Mouse (Mus musculus) spleen, postnatal 4 days (tissue): Measurements from ENCODE around the gene Adad2.
A peak's percentile ranks its signal among the peaks of the same experiment; 100 is the strongest.

Experiments
- DNase-seq, 2 experiments: peaks; one replicate each; pipeline ENCODE4 v3.0.0; 2022; ENCODE audit warnings: low spot score in 2 of 2

Adad2 gene

DNA sequence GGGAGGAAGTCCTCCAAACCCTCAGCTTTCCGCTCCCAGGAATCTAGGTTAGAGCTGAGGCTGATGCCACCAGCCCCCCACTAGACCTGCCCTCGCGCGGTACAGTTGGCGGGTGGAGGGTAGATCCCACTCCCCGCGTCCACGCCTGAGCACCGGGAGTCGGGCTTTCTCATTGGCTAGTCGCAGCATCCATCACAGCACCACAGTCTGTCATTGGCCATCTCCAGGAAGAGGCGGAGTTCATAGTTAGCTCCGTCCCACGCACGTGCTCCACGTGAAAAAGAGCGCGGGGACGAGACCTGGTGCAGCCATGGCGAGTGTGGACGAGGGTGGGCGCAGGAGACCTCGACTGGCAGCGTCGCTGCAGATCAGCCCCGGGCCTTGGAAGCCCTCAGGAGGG, at the start of gene Adad2:
Gene Adad2 (plus strand): TSS at position 277 of the 400 bp plus-strand sequence.
- no peak for DNase-seq

DNA sequence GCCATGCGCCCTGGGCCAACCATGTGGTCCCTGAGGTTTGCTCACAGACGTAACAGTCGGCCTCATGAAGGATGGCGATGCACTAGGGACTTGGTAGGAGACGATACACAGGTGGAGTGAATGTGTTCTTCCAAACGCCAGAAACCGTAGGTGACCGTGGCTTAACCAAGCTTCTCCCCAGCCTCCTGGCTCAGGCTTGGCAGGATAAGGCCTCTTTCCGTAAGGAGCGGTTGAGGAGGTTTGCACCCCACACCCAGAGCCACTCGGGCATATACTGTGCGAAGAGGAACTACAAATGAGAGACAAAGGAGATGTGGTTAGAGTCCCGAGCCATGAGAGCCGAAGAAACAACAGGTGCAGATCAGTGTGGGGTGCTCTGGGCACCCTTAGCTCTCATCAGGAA, 48.7 kb upstream of the Adad2 start:
- peak in 1 of 2 experiments; percentile 65 for DNase-seq

DNA sequence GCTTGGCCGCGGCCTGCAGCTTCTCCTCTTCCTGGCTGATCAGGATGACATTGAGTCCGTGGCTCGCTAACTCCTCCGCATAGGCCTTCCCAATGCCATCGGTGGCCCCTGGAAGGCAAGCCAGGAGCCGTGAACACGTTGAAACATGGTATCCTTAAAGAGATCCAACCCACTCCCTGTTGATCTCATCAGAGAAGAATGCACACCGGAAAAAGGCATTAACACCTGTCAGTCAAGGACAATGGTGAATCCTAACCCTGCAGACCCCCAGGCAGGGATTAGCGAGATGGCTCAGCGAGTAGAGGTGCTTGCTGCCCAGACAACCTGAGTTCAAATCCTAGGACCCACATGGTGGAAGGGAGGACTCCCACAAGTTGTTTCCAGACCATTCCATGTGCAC, 46.2 kb upstream of the Adad2 start:
- DNase-seq = no peak

DNA sequence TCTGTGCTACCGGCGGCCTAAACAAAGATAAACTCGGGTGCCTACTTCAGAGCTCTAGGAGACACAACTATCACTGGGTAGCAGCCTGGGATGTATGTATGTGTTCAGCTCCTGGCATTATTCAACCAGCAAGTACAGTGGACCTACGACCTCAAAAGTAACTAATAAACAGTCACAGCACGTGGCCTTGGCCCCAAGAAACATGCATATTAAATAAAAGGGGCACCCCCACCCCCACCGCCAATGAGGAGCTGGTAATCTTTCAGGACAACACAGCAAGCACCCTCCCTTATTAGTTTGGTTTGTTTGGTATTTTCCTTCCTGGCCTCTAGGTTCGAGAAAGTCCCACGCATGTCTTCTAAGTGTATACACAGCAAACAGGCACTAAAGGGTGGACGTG, 44.3 kb upstream of the Adad2 start:
- DNase-seq = no peak

DNA sequence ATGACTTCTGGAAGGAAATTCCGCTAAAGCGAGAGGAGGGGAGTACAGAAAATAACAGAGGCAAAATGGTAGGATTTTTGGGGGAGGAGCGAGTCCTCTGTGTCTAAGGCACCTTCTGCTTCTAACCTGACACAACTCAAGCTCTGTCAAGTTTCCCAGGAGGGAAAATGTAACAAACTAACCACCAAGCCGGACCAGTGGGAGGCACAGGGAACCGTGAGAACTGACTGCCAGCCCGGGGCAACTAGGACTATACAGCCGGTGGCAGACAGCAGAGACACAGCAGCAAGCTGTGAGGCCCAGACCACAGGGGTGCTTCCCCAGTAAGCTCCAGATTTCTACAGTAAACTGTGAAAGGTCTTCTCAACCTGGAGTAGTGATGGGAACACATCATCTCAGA, 43.6 kb upstream of the Adad2 start:
- no peak for DNase-seq

DNA sequence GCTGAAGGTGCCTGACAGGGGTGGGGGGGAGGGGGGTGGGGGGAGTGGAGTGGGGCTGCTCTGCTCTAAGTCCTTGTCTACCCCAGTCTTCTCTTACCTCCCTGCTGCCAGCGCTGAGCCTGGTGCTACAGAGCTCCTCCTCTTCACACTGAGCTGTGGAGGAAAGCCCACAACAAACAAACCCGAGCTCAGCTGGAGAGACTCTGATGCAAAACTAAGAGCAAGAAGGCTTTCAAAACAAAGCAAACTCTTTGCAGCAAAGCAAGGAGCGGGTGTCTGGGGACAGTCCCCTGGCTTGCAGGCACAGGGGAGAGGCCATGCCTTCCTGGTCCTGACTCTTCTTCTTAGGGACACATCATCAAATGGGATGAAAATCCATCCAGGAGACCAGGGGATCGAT, 42.7 kb upstream of the Adad2 start:
- DNase-seq = no peak

DNA sequence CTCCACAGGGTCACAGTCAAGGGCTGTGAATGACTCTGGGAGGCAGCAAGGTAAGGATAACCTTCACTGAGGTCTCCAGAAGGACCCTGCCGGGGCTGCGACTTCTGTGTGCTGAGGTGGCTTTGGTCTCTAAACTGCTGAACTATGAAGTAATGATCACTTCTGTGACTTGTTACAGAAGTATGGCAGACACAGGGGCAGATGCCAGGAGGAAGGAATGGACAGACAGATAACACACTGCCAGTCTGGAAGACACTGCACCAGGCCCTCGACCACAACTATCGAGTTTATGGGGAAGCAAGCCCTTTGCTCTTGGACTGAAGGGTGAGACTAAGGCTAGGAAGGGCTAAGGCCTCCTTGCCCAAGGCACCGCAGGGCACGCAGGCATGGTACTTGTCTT, 41.4 kb upstream of the Adad2 start:
- DNase-seq = no peak

DNA sequence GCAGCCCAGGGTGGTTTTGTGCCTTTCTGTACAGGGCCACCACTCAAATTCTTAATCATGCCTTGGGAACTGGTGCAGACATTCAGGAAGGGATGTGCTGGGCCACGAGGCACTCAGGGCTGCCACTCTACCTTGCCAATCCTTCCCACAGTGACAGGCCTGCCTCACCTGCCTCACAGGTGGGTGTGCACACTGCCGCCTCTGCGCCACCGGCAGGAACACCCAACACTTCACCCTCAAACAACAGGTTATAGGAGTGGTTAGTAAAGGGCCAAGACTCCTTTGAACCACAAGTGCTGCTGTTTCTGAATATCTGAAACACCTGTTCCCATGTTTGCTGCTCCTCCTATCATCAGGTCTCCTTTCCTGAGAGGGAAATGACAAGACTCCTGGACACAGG, 40.1 kb upstream of the Adad2 start:
- DNase-seq = no peak

DNA sequence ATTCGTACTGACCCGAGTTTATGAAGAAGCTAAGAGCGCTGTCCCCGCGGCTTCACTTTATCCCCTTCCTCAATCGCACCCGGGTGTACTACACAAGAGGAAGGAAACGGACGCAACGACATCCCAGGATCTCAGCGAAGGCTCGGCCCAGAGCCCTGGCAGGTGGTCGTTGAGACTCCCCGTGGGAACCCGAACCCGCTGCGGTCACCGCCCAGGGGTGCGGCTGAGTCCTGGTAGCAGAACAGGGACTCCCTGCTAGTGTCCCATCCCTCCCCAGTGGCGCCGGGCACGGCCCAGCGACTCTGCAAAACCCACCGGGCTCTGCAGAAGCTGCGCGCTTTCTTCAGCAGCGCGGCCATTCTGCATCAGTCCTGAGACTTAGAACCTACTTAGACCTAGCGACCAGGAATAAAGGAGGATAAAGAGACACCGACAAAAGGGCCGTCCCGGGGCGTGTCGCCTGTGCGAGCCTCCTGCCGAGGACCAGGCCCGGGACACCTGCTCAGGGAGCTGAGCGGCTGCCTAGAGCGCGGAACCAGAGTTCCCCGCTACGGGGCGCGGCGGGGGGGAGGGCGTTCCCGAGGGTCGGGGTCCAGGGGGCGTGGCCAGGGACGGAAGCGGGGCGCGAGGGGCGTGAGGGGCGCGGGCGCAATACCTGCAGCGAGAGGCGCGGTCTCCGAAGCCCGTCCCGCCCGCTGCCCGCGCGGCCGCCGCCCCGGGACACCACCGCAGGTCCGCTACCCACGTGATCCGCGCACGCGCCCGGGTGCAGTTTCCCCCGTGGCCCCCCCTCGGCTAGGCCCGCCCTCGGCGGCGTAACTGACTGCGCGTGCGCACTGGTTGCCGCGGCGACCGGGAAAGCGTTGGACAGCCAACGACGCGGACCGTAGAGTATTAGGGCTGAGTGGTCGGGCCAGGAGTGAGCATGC, 37.8 kb upstream of the Adad2 start, which contains the start of the genes Hsdl1 and Dnaaf1:
Gene Hsdl1 (minus strand): TSS at position 747 of the 929 bp plus-strand sequence.
Gene Dnaaf1 (plus strand): TSS at position 799 of the 929 bp plus-strand sequence.
- peak; percentile 97 to 99 for DNase-seq

DNA sequence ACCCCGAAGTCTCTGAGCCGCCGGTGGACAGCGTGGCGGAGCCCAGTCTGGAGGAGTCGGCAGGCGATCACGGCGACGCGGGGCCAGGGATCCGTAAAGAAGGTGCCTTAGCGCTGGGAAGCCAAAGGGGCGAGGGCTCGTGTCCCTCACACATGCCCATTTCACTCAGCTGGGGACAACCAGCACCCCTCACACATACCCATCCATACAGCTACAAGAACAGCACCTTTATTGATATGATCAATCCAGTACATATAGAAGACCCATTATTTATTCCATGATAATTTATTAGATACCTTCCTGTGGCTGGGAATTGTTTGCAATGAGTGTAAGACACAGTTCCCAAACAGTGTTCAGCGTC, 37.2 kb upstream of the Adad2 start:
- DNase-seq = no peak

DNA sequence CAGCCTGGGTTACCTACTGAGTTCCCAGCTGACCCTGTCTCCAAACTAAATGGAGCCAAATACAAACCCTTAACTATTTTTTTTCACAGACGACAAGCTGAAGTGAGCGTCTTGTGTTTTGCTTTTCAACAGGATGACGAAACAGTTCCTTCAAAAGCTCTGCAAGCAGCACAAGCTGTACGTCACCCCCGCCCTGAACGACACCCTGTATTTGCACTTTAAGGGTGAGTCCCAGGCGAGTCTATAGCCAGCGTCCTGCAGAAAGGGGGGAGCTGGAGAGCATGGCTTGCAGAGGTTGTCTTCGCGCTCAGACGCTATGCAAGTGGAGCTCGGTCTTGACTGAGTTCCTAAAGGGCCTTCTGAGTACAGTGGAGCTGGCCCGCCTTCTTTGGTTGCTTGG, 33.5 kb upstream of the Adad2 start:
- DNase-seq = no peak

DNA sequence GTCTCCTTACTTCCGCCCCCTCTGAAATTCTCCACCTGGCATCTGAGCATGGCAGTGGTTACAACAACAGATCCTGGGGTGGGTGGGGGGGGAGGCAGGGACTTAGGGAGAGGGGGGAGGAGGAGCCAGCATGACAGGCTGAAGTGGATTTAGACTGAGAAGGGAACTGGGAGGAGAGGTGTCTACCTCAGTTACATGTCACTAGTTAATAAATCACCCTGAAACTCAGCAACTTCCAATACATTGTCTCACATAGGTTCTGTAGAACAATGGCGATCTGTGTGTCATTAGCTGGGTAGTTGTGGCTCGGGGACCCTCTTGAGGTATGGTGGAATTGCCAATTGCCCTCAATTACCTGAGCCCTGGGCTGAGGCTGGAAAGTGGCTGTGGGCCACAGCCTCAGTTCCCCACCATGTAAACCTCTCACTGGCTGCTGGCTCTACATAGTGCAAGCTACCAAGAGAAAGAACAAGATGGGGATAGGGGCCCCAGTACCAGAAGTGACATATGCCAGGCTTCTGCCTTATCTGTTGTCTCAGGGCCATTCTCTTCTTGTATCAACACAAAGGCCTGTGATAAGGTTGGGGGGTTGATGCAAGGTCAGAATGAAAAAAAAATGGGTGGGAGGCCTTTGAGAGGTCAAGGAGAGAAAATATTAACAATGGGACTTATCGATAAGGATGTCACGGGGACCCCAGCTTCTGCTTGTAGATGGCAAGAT, 31.9 kb upstream of the Adad2 start:
- DNase-seq = no peak

DNA sequence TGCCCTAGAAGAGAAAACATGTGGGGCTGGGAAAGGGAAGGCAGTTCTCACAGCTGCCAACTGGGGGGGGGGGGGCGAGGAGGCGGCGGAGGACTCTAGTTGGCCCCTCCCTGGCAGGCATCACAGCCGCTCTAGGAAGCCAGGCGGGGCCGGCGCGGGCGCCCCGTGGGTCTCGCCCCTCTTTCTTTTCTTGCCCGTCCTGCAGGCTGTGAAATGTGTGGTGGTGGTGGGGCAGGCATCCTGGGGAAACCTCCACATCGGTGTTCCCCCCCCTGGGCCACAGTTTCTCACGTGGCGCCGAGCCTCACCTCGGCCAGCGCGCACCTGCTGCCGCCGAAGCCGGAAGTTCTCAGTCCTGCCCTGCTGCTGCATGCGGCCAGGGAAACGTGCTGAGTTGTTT, 26.6 kb upstream of the Adad2 start:
- no peak for DNase-seq

DNA sequence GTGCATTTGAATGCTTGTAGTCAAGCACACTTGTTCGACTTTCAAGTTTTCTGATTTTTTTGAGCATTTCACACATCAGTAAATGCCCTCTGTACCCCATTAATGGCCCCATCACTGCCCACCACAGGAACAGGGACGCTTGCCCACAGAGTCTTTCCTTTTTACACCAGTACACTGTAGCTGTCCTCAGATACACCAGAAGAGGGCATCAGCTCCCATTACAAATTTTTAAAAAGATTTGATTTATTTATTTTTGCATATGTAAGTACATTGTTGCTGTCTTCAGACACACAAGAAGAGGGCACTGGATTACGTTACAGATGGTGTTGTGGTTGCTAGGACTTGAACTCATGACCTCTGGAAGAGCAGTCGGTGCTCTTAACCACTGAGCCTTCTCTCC, 24.2 kb upstream of the Adad2 start:
- no peak for DNase-seq

DNA sequence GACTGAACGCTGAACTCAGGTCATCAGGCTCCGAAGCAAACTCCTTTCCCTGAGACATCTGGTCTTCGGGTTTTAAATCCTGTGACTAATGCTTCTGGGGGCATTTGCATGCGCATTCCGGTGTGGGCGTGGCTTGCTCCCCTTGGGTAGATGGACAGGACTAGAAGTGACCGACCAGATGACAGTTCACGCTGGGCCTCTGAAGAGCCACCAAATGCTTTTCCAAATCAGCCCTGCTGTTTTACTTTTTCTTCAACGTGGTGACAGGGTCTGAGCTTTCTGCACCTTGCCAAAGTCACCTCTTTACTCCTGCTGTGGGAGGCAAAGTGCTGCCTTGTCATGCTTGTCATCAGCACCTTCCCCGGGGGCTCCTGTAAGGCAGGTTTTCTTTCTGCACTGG, 23.7 kb upstream of the Adad2 start:
- no peak for DNase-seq

DNA sequence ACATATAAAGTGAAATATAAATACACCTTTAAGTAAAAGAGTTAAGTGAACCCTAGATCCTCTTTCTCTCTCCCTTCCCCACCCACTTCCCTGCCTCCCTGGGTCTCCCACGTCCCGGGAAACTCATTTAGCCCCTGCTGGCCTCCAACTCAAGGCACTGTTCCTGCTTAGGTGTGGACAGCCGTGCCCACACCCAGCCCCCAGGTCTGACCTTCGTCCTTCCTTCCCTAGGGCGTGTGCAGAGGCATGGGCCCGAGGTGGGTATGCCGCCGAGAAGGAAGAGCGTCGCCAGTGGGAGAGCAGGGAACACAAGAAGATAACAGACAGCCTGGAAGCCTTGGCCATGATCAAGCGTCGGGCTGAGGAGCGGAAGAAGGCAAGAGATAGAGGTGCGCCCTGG, 22.2 kb upstream of the Adad2 start:
- no peak for DNase-seq

DNA sequence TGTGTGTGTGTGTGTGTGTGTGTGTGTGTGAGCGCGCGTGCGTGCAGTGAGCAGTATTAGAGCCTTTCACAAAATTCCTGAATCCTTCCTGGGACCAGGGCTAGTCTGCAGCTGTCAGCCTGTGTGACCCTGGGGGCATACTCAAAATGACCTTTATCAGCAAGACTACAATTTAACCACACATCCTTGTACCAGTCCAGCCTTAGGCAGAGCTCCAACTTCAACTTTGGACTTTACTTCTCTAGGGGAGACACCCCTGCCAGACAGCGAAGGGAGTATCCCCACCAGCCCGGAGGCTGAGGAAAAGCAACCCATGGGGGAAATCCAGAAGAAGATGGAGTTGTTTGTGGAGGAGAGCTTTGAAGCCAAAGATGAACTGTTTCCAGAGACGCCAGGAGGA, 21.1 kb upstream of the Adad2 start:
- DNase-seq = no peak

DNA sequence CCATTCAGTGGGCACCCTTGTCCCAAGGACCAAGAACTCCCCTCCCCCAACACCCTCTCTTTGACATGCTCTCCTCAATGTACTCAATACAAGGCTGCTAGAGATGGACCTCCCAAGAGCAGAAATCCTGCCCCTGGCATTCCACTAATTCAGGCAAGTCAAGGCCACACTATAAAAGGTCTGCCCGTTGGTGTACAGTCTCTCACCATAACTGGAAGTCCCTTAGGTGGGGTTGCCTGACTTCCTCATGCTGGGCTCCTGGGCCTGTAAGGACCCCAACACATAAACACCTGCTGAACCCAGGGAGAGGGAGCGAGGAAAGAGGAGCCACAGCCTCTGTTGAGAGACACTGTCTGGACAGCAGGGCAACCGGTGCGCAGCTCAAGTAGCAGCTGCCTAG, 8.8 kb upstream of the Adad2 start:
- no peak for DNase-seq

DNA sequence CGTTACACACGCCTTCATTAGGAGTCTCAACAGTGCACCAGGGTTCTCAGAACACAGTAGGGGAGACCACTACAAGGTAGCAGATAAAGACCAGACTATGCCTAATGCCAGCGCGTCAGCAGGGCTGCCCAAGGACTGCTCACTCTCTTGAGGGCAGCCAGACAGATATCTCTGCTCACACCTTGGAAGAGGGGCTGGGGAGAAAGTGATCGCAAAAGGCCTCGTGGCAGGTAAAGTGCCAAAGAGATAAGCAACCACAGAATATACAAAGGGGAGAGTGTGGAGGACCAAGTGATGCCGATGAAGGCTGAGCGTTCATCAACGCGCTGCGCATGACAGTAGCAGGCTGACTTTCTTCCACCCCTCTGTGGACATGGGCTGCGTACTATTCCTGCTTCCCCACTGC, 8.1 kb upstream of the Adad2 start:
- DNase-seq = no peak

DNA sequence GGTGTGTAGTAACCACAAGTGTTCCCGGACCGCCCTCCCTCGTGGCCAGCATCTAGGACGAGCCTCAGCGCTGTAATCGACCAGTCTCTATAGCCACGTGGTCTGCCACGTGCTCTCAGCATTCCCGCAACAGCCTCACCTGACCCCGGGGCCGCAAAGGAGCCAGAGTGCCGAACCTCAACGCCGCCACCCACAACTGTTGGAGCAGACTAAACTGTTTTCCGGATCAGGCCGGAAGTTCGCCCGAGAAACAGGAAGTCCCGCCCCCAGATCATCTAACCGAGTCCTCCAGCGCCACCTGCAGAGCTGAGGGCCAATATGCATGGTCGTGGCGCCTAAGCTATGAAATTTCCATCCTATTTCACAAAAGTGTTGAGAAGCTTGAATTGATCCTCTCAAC, 7.6 kb upstream of the Adad2 start, which contains the start of gene Taf1c:
Gene Taf1c (minus strand): TSS at position 227 of the 400 bp plus-strand sequence.
- peak; percentile 92 to 97 for DNase-seq

DNA sequence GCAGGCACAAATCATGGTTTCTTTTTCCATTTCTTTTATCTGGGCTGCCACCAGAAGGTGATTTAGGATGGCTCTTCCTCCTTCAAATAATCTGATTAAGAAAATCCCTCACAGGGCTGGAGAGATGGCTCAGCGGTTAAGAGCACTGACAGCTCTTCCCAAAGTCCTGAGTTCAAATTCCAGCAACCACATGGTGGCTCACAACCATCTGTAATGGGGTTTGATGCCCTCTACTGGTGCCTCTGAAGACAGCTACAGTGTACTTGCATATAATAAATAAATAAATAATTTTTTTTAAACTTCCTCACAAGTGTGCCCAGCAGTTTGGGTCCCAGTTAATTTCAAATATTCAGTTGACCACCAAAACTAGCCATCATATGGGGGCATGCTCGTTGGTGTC, 6.3 kb upstream of the Adad2 start:
- no peak for DNase-seq

DNA sequence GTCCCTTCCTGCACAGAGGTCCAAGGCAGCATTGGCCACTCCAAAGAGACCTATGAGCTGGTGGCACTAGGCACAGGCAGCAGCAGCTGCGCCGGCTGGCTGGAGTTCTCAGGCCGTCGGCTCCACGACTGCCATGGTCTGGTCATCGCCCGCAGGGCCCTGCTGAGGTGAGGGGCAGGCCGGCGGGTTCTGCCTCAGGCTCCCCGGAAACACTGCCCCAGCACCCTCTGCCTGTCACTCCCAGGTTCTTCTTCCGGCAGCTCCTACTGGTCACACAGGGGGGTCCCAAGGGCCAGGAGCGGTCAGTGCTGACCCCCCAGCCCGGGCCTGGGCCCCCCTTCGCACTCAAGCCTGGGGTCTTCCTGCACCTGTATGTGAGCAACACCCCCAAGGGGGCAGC, 2.5 kb downstream of the Adad2 start:
- peak in 1 of 2 experiments; percentile 57 for DNase-seq

DNA sequence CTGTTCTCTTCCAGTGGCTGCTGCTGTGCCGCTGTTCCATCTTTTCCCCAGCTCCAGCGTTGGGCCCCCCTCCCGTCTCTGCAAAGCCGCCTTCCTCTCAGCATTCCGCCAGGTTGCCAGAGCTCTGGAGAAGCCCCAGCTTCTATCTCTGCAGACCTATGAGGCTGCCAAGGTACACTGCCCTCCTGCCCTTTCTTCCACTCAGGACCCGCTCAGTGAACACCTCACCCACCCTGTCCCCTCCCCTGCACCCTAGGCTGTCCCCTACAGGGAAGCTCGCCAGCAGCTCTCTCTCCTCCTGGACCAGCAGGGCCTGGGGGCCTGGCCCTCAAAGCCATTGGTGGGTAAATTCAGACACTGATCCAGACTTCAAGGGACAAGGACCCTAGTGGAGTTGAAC, 3.8 kb downstream of the Adad2 start:
- DNase-seq = peak in 1 of 2 experiments; percentile 57
